ENCODE assay signal across 19 mouse cellular contexts in genomic region chr6:112487993-112488392, GRCm38 (mm10). TPM values are rescaled to one million over a fixed set of nuclear protein-coding genes. Genes with fewer than 3 reads are reported as not detected.
"Had no signal": no experiment of that assay in that cellular context is flagged by ENCODE, and none has a peak within 500 bp of the region (broad histone marks: within the 10 kb centered on the region; RNA-seq: fewer than 3 reads in every experiment).

No protein-coding gene starts in this region.

- H3K4me3 ChIP-seq: myocyte; neural tube, embryonic 13.5 days had no signal

- H3K36me3 ChIP-seq: midbrain, embryonic 10.5 days; neural tube, embryonic 13.5 days; neural tube, embryonic 15.5 days had no signal

- H3K9me3 ChIP-seq: midbrain, embryonic 10.5 days; neural tube, embryonic 13.5 days; neural tube, embryonic 15.5 days had no signal

- ATAC-seq: midbrain, embryonic 16.5 days had no signal

- H3K9ac ChIP-seq: lung, embryonic 14.5 days; neural tube, embryonic 15.5 days had no signal

- H3K27ac ChIP-seq: midbrain, embryonic 10.5 days; neural tube, embryonic 13.5 days; neural tube, embryonic 15.5 days had no signal

- DNase-seq: lung, adult 18-20 months; lung, embryonic 14.5 days; lung, postnatal 10 days; lung, postnatal 4 days; midbrain, embryonic 14.5 days; retina, postnatal 1 day; right cerebral cortex, adult 18-20 months; right cerebral cortex, postnatal 25 days; right cerebral cortex, postnatal 4 days; spleen, adult 18-20 months; thymus, adult 18-20 months; thymus, postnatal 14 days; thymus, postnatal 36 days had no signal

RNA-seq across cellular contexts. Expression of gene Cav3, which starts 28.7 kb away (rescaled TPM):
- polyA plus RNA-seq: midbrain, embryonic 10.5 days; midbrain, embryonic 14.5 days; stomach, embryonic 14.5 days had no signal
